Mouse (Mus musculus) ES-Bruce4 (cell line): ENCODE data around the gene Zfp423.

Source experiments
- CTCF ChIP-seq: IDR thresholded peaks from one replicate; pipeline ENCODE4 v1.8.1; 2011; ENCODE audit warnings: low read depth, low read length
- EP300 ChIP-seq: IDR thresholded peaks from 2 replicates; pipeline ENCODE4 v1.6.1; 2011; ENCODE audit warnings: low read depth, low read length; ENCODE audit not compliant: insufficient read depth
- POLR2A ChIP-seq: IDR thresholded peaks from one replicate; pipeline ENCODE4 v1.8.1; 2011; ENCODE audit warnings: low read length; ENCODE audit not compliant: insufficient read depth

DNA sequence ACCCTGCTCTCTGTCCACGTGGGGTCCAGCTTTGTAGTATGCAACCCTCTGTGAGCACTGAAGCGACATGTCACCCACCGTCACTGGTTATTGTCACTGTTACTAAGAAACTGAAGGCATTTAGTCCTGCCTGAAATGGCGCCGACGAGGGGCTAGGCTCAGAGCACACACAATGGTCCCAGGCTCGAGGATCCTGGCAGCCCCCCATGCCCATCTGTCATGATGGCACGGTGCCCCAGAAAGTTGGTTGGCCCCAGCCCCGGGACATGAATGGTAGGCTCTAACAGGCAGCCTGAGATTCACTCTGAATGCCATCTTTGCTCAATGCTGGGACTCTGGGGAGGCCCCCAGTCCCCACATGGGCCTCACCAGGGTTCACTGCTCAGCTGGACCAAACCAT, 284.0 kb downstream of the Zfp423 start:
- TF ChIP-seq POLR2A = no peak
- no peak for TF ChIP-seq CTCF
- no peak for TF ChIP-seq EP300
